Mouse (Mus musculus): ENCODE measurements around the gene Ap1g2.

The Ap1g2 gene

DNA sequence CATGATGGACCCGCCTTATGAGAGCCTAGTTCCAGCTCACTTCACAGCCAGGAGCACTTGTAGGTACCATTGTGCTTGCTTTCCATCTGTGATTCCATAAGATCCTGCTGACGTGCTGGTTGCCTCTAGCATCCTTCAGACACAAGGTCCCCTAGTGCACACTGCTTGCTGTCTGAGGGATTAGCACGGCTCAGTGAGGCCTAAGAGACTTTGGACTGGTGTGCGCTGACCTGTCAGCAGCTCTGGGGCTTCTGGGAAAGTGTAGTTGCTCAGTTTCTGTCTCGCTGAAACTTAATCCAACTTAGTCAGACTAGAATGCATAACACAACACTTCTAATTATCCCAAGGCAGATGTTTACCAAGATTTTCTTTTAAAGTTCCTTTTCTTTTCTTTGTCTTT lies 46.5 kb downstream of the Ap1g2 start:
- DNase-seq (ENCODE audit: low spot score in 2 of 2) = no peak

DNA sequence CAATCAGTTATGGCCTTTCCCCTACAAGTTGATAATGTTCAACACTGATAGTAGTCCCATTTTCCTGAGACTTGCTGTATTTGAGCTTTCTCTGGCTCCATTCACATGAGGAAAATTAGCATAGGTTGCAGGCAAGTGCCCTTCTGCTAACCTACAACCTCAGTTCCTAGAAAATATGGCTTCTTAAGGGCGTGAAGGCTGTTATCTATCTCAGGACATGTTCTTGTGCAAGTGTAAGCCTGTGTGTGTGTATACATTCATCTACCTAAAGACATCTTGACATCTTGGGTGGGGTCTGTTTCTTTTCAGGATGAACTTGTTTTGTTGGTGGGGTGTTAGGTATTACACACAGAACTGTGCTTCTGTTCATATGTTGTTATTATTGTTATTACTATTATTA lies 47.4 kb downstream of the Ap1g2 start:
- no peak for DNase-seq (ENCODE audit: low spot score in 2 of 2)

DNA sequence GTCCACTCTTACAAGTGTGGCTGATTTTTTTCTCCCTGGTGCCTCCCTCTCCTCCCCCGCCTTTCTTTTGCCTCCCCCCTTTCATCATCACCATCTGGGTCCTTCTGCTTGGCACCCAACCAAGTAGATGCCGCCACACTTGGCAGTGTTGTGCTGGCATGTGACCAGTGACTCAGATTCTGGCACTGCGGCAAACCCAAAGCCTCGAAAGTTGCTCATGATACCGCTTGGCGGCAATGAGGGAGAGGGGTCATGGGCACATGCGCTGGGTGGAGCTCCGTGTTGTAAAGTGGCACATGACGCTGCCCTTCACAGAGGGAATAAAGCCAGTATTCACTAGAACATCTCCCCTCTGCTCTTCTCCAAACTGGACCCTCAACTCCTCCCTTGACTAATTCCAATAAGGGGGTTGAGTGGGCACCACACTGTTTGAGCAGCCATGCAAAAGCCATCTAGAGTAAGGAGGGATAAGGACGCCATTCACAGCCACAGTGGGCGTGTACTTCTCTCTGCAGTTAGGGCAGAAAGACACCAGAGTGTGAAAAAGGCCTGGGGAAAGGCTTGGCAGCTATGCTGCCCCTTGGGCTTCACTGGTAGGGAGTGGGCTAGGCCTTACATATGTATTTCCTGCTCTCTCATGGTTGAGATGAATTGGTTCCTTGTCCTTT lies 51.1 kb downstream of the Ap1g2 start:
- DNase-seq (ENCODE audit: low spot score in 2 of 2) = no peak

DNA sequence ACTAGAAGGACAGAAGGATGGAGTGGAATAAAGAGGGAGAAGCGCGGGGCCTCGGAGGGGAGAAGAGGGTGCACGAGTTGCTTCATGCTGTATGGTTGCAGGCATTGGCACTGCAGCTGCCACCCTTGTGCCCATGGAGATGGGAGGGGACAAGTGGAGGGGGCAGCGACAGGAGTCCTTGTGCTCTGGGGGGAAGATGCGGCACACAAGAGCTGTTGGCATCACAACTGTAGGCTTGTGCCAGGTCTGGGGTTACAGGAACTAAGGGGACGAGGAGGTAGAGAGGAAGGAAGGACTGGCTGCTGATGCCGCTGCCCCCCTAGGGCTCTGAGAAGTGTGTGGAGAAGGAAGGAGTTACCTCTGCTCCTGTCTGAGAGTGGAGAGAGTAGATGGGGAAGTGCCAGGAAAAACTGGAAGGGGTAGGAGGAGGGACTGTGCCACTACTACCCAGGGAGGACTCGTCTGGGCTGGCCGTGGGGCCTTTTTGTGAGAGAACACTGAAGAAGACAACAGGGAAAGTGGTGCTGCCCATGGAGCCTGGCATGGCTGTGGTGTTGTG lies 52.1 kb downstream of the Ap1g2 start:
- no peak for DNase-seq (ENCODE audit: low spot score in 2 of 2)

DNA sequence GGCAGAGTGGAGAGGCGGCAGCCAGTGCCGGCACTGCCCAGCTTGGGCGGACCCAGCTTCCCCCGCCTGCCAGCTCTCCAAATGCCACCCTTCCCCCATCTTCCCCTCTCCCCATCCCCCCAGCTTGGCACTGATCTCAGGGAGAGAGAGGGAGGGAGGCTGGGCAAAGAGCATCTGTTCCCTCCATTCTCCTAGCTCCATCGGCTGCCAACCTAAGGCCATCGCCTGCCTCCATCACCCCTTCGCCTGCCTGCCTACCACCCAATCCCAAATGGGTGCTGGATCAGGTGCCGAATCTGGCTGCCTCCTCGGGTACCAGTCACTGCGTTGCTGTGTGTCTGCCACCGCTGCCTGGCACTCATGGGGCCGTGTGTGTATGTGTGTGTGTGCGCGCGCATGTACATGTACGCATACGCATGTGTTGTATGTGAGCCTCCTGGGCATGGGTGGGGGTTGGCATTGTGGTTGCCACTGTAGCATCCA lies 52.6 kb downstream of the Ap1g2 start:
- no peak for DNase-seq (ENCODE audit: low spot score in 2 of 2)

DNA sequence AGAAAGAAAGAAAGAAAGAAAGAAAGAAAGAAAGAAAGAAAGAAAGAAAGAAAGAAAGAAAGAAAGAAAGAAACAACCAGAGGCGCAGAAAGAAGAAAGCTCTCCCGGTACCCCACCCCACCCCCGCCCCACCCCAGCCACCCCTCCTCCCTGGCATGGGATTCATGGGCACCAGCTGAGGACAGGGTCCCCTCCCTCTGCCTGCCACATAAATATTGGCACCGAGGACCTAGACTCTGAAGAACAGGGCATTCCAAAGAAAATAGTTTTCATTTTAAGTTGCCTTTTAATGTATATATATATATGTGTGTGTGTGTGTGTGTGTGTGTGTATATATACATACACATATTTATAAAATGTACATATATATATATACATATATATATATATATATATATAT lies 53.3 kb downstream of the Ap1g2 start:
- DNase-seq (ENCODE audit: low spot score in 2 of 2) = no peak

DNA sequence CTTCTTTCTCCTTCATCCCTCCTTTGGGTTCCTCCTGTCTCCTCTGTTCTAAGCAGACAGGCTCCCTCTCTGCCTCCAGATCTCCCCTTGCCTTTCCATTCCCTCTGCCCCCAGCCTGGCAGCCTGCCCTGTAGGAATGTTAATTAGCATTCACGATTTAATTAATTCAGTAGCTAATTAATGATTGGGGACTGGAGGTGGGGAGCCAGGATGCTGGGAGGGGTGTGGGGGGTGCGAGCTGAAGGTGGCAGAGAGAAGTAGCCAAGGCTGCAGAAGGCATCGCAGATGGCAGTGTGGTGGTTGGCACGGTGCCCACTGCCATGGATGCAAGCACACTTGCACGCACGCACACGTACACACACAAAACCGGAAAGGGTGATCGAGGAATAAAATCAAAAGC lies 53.9 kb downstream of the Ap1g2 start:
- no peak for DNase-seq (ENCODE audit: low spot score in 2 of 2)

Data from spleen, postnatal 4 days (tissue).